Mouse (Mus musculus) liver, embryonic 14.5 days (tissue): ENCODE results near the gene Ephb6. TPM values are rescaled to one million over a fixed set of nuclear protein-coding genes. Genes with fewer than 3 reads are reported as not detected.
A peak's percentile ranks its signal among the peaks of the same experiment; 100 is the strongest.

Experiments used
- ATAC-seq: fragments of 200-750 bp; cut with Nextera tagmentation; 2 replicates; pipeline ENCODE4 v1.8.0; 2017; ENCODE audit warnings: moderate number of reproducible peaks, mild to moderate bottlenecking, moderate library complexity; ENCODE audit not compliant: insufficient read depth
- DNase-seq, 3 experiments: peaks; one replicate each; pipeline ENCODE4 v3.0.0-alpha.2; 2012 to 2013; ENCODE audit warnings: low read depth in 3 of 3, low spot score in 3 of 3
- H3K27ac ChIP-seq: fragments of 300-500 bp; sonication (generic); 2 replicates; pipeline ENCODE4 v1.5.1; 2014; ENCODE audit warnings: moderate library complexity, mild to moderate bottlenecking, control low read depth, inconsistent platforms
- H3K27me3 ChIP-seq: fragments of 300-500 bp; sonication (generic); 2 replicates; pipeline ENCODE4 v1.6.1; 2014; ENCODE audit warnings: mild to moderate bottlenecking, low read length, moderate library complexity; ENCODE audit not compliant: control insufficient read depth, insufficient read depth
- H3K36me3 ChIP-seq: fragments of 300-500 bp; sonication (generic); replicated peaks from 2 replicates; pipeline ENCODE4 v1.6.1; 2014; ENCODE audit warnings: low read depth; ENCODE audit not compliant: control insufficient read depth, insufficient read depth
- H3K4me1 ChIP-seq, 2 experiments: fragments of 200-500 bp in 1 of 2; fragments of 300-500 bp in 1 of 2; sonication (generic) in 1 of 2; replicated peaks; 2 replicates each; pipeline ENCODE4 v1.6.1; 2012 to 2014; ENCODE audit warnings: antibody characterized with exemption in 1 of 2, inconsistent platforms in 1 of 2, low read length in 1 of 2; ENCODE audit not compliant: control insufficient read depth in 2 of 2, insufficient read depth in 2 of 2
- H3K4me2 ChIP-seq: fragments of 300-500 bp; sonication (generic); 2 replicates; pipeline ENCODE4 v1.6.1; 2014; ENCODE audit warnings: low read depth, mild to moderate bottlenecking, control low read depth, moderate library complexity
- H3K4me3 ChIP-seq, 2 experiments: fragments of 200-500 bp in 1 of 2; fragments of 300-500 bp in 1 of 2; sonication (generic) in 1 of 2; 2 replicates each; pipeline ENCODE4 v1.5.1; 2012 to 2014; ENCODE audit warnings: low read depth in 2 of 2, low read length in 2 of 2, mild to moderate bottlenecking in 2 of 2, control low read depth in 1 of 2, inconsistent platforms in 1 of 2, moderate library complexity in 1 of 2; ENCODE audit not compliant: insufficient read depth in 1 of 2
- H3K9ac ChIP-seq: fragments of 300-500 bp; sonication (generic); replicated peaks from 2 replicates; pipeline ENCODE4 v1.6.1; 2014; ENCODE audit warnings: mild to moderate bottlenecking, control low read depth, moderate library complexity
- H3K9me3 ChIP-seq: fragments of 300-500 bp; sonication (generic); 2 replicates; pipeline ENCODE4 v1.6.1; 2016; ENCODE audit warnings: low read length, mixed read lengths; ENCODE audit not compliant: control insufficient read depth
- CTCF ChIP-seq: IDR thresholded peaks from 2 replicates; pipeline ENCODE4 v1.5.1; 2016; ENCODE audit warnings: antibody characterized with exemption, low read depth, control low read depth
- EP300 ChIP-seq: IDR thresholded peaks from 2 replicates; pipeline ENCODE4 v1.6.1; 2016; ENCODE audit warnings: antibody characterized with exemption, low read depth
- WGBS: fragments of 180-500 bp; shearing (Covaris S2); extraction: QIAGEN DNeasy Blood & Tissue Kit; methylation state at CpG from one replicate; pipeline ENCODE4 v1.1.7; 2014; ENCODE audit not compliant: insufficient replicate concordance; 5-methylcytosine and 5-hydroxymethylcytosine counted together
- polyA plus RNA-seq, 2 experiments: library from polyadenylated mRNA; depleted of rRNA in 1 of 2; stranded (reverse) in 1 of 2; unstranded in 1 of 2; fragments of >200 nt; fragmentation: Nextera tagmentation in 1 of 2; extraction: Ambion mirVana in 1 of 2; gene quantifications; 2 replicates each; pipeline versions ENCODE4 v1.2.1 to v1.2.3; 2012 to 2014

The Ephb6 gene
- 0.49 and 0.58 TPM in 2 replicates for polyA plus RNA-seq (2012; rRNA removed)
- 0.36 and 1.0 TPM in 2 replicates for polyA plus RNA-seq (2014; fragmentation: Nextera tagmentation; extraction: Ambion mirVana)

DNA sequence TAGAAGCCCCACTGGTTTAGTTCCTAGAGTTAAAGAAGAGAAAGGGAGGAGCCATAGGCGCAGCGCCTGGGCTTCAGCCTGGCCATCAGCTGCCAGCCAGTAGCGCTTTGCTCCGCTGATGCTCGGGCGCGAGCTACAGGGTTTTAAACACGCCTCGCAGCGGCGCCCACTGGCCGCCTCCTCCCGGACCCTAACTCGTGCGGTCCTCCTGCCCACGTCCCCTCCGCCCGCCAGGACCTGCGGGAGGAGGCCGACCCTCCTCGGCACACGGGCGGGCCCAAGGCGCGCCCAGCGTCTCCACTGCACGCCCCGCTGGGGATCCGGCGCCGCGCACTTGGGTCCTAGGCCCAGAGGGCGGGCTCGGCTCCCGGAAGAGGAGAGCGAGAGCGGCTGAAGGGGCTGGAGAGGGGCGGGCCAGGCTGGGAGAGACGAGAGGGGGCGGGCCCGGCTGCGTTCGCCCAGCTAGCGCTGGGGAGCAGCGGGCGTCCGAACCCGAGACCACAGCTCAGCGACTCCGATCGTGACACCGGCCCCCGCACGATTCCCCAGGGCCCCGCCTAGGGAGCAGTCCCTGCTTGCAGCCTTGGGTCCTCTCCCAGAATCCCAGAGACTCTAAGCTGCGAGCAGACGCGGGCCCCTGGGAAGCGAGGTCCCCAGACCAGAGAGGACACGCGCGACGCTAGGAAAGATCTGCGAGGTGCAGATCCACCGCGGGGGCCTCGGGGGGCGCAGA, at the start of gene Ephb6:
Gene Ephb6, plus strand, starts transcription at position 422 of the 733 bp plus-strand sequence.
- no peak within 1 kb of the TSS for H3K27ac ChIP-seq
- TF ChIP-seq CTCF (no peak), EP300 (no peak)
- DNase-seq (peak in 2 of 3 experiments; percentile 26 to 32), ATAC-seq (peak; percentile 90)
- no peaks in the 10 kb centered on the region for H3K9me3 ChIP-seq
- H3K4me1 ChIP-seq: no peaks in the 10 kb centered on the region
- peak within 1 kb of the TSS; percentile 74 for H3K4me2 ChIP-seq
- WGBS: under 1% methylated on average over 60 of the region's 68 CpGs
- peak within 1 kb of the TSS; percentile 60 to 64 for H3K4me3 ChIP-seq
- peak within 1 kb of the TSS; percentile 43 for H3K9ac ChIP-seq
- no peaks in the 10 kb centered on the region; the same call in 1 of the 2 replicates for H3K27me3 ChIP-seq
- no peaks in the 10 kb centered on the region for H3K36me3 ChIP-seq

DNA sequence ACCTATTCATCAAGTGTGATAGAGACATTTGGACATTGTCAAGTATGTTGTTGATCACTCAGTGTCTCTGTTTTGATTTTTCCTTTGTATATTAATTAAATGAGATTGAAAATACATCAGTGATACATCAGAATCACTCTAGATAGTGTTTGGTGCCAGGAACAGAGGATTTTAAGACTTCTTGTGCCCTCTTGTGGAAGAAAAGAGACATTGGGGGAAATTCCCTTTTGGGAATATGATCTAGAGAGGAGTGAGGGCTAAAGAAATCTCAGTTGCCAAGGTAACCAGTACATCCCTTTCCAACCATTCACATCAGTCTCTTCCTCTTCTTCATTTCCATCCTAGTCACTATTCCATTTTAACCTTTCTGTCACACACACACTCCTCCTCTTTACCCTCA, 48.9 kb upstream of the Ephb6 start:
- no peak overlapping the region for H3K4me2 ChIP-seq
- H3K27ac ChIP-seq: no peak overlapping the region
- DNase-seq: no peak
- no peaks in the 10 kb centered on the region for H3K9me3 ChIP-seq
- TF ChIP-seq EP300 (no peak), CTCF (peak; percentile 5; the same call in 1 of the 2 replicates)
- H3K36me3 ChIP-seq: no peaks in the 10 kb centered on the region
- H3K27me3 ChIP-seq: no peaks in the 10 kb centered on the region
- ATAC-seq: no peak
- peaks cover 4% of the 10 kb centered on the region in 2 experiments; a peak in 3 of 4 replicates for H3K4me1 ChIP-seq
- no peak overlapping the region for H3K4me3 ChIP-seq
- H3K9ac ChIP-seq: no peak overlapping the region

DNA sequence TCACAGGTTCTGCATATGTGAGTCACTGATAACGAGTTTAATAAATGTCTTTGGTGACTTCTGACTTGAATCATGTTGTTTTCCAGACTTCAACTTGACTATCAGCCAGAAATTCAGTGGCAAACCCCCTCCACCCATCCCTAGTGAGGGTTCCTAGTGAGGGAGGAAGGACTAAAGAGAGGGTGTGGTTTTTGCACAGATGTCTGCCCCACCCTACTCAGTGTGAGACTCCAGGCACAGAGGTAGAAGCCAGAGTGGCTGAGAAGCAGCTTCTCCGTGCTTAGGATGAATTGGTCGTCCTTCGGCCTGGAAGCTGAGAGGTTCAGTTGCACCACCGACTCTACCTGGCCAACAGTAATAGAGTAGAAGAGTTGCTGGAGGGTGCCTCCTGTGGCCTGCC, 47.8 kb upstream of the Ephb6 start:
- Histone ChIP-seq H3K36me3 (no peaks in the 10 kb centered on the region), H3K9ac (no peak overlapping the region), H3K4me1 (peaks cover 4% of the 10 kb centered on the region in 2 experiments; a peak in 3 of 4 replicates), H3K4me3 (no peak overlapping the region), H3K27me3 (no peaks in the 10 kb centered on the region), H3K9me3 (no peaks in the 10 kb centered on the region), H3K4me2 (no peak overlapping the region), H3K27ac (no peak overlapping the region)
- DNase-seq (peak in 1 of 3 experiments; percentile 16), ATAC-seq (peak; percentile 73)
- TF ChIP-seq CTCF: no peak
- TF ChIP-seq EP300: no peak
- 30% methylated on average over 5 of the region's 5 CpGs for WGBS

DNA sequence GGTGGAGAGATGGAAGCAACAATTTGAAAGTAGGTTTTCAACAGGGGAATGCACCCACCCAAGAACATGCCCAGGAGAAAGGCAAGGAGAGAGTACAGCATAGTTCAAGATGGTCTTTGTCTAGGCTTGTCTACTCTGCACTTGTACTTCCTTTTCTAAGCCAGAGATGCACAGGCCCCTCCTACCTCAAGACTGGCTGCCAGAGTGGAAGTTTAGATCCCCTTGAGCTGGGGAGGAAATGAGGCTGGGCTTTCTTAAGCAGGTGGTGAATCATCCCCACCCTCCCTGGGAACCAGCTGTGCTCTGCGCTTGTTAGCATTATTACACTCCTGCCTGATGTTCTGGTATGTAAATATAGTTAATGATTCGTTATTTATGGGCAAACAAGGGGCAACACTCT, 47.0 kb upstream of the Ephb6 start:
- Histone ChIP-seq H3K27me3 (no peaks in the 10 kb centered on the region), H3K4me1 (peaks cover 4% of the 10 kb centered on the region in 2 experiments; a peak in 3 of 4 replicates), H3K9ac (no peak overlapping the region), H3K4me3 (no peak overlapping the region), H3K4me2 (no peak overlapping the region), H3K36me3 (no peaks in the 10 kb centered on the region), H3K27ac (no peak overlapping the region), H3K9me3 (no peaks in the 10 kb centered on the region)
- 41% methylated on average over 2 of the region's 2 CpGs for WGBS
- DNase-seq (no peak), ATAC-seq (no peak)
- TF ChIP-seq CTCF (no peak), EP300 (no peak)

DNA sequence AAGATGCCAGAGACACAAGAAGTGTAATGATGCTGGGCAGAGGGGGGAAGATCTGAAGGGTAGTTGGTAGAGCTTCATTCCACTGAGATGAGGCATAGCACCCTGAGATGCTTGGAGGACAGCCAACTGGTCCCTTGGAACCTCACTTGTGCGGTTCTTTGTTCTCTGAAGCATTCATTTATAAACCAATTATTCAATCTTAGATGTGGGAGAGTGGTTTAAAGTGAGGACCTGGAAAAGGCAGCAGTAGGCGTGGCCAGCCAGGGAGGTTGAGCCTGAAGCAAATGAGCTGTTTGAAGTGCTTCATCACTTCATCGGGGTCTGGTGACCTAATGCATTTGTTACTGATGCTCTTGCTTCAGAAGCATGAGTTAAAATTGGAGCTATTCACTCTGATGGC, 46.0 kb upstream of the Ephb6 start:
- Histone ChIP-seq H3K4me2 (no peak overlapping the region), H3K36me3 (no peaks in the 10 kb centered on the region), H3K27ac (no peak overlapping the region), H3K9me3 (no peaks in the 10 kb centered on the region), H3K4me1 (peaks cover 4 to 7% of the 10 kb centered on the region in 2 experiments; a peak in 3 of 4 replicates), H3K9ac (no peak overlapping the region), H3K4me3 (no peak overlapping the region), H3K27me3 (no peaks in the 10 kb centered on the region)
- no peak for DNase-seq
- TF ChIP-seq EP300: no peak
- no peak for TF ChIP-seq CTCF
- WGBS: 47% methylated on average over 3 of the region's 3 CpGs
- ATAC-seq: no peak
